Mouse (Mus musculus) bone marrow macrophage, adult 2 months (primary cell): ENCODE results near the gene Astn1. TPM values are rescaled to one million over a fixed set of nuclear protein-coding genes. Genes with fewer than 3 reads are reported as not detected.

Experiments
- H3K27ac ChIP-seq: 2 replicates; pipeline ENCODE4 v1.5.1; 2012; ENCODE audit warnings: low read depth, low read length; ENCODE audit not compliant: insufficient read depth
- H3K4me1 ChIP-seq: 2 replicates; pipeline ENCODE4 v1.6.1; 2012; ENCODE audit warnings: low read length; ENCODE audit not compliant: control insufficient read depth, insufficient read depth
- H3K4me3 ChIP-seq: 2 replicates; pipeline ENCODE4 v1.5.1; 2012; ENCODE audit warnings: mild to moderate bottlenecking, low read length, moderate library complexity; ENCODE audit not compliant: insufficient read depth
- CTCF ChIP-seq: IDR thresholded peaks from 2 replicates; pipeline ENCODE4 v1.5.1; 2012; ENCODE audit warnings: low read depth, mild to moderate bottlenecking, low read length, moderate library complexity
- POLR2A ChIP-seq: IDR thresholded peaks from 2 replicates; pipeline ENCODE4 v1.6.1; 2012; ENCODE audit warnings: mild to moderate bottlenecking, low read depth, low read length, borderline replicate concordance
- polyA plus RNA-seq: library from polyadenylated mRNA; stranded (reverse); fragments of >200 nt; gene quantifications from 2 replicates; pipeline ENCODE4 v1.2.4, GENCODE M21; 2012; ENCODE audit not compliant: missing spikeins, insufficient read depth, insufficient read length

The Astn1 gene
- polyA plus RNA-seq, 1 experiment = not detected

- H3K4me1 ChIP-seq = no peaks in the 10 kb centered on the region
- H3K4me3 ChIP-seq = no peak overlapping the region
- TF ChIP-seq POLR2A (no peak), CTCF (no peak)
- H3K27ac ChIP-seq = no peak overlapping the region
These were observed 242.1 kb downstream of the Astn1 start for GRCm38 (mm10) chr1:158604149-158604548.

DNA sequence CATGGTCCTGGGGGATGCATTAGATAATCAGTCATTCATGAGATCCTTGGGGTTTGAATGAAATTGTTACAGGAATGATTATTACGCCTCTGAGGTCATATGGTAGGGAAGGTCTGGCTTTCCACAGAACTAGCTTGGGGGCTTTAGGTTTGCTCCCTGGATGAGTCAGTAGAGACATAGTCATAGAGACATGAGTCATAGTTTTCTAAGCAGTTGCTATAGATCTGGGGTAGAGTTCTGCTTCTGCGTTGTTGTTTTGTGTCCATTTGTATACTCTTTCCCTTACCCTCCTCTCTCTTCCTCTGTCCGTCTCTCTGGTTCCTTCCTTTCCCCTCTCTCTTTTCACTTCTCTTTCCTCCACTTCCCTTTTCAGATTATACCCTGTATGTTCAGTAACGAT lies 243.5 kb downstream of the Astn1 start:
- Histone ChIP-seq H3K27ac (no peak overlapping the region), H3K4me3 (no peak overlapping the region), H3K4me1 (no peaks in the 10 kb centered on the region)
- TF ChIP-seq POLR2A (no peak), CTCF (no peak)

GRCm38 (mm10) chr1:158606324-158606723 lies 244.3 kb downstream of the Astn1 start:
- Histone ChIP-seq H3K4me1 (no peaks in the 10 kb centered on the region), H3K27ac (no peak overlapping the region), H3K4me3 (no peak overlapping the region)
- no peak for TF ChIP-seq CTCF
- no peak for TF ChIP-seq POLR2A

DNA sequence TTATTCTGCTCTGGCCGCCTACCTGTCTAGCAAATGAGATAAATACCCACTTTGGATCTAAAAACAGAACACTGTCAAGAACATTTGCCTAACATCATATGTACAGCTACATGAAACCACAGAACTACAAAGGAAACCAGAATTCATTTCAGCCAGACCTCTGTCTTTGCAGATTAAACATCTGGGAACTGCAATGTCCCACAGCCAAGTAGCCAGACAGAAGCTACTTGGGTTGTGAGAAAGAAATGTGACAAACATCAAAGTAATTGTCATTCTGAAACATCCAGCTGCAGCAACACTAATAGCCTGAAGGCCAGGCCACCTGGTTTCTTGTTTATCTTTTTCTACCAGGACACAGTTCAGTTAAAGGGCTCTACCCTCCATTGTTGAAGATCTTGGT lies 245.1 kb downstream of the Astn1 start:
- H3K27ac ChIP-seq = no peak overlapping the region
- H3K4me1 ChIP-seq = no peaks in the 10 kb centered on the region
- TF ChIP-seq POLR2A (no peak), CTCF (no peak)
- H3K4me3 ChIP-seq = no peak overlapping the region

DNA sequence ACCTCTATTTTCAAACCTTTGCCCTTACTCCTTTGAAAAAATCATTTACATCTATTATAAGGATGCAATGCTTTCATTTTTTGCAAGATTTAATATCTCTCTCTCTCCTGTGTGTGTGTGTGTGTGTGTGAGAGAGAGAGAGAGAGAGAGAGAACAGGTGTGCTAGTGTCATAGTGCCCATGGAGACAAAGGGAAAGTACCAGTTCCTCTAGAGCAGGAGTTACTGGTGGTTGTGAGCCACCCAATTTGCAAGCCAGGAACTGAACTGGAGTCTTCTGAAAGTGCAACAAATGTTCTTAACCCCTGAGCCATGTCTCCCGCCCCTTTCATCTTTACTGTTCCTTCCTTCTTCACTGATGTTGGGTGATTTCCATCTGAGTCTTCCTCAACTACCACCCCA lies 253.1 kb downstream of the Astn1 start:
- no peaks in the 10 kb centered on the region for H3K4me1 ChIP-seq
- H3K4me3 ChIP-seq = no peak overlapping the region
- TF ChIP-seq CTCF = no peak
- TF ChIP-seq POLR2A = no peak
- no peak overlapping the region for H3K27ac ChIP-seq

GRCm38 (mm10) chr1:158617943-158618342 lies 255.9 kb downstream of the Astn1 start:
- TF ChIP-seq POLR2A (no peak), CTCF (no peak)
- no peaks in the 10 kb centered on the region for H3K4me1 ChIP-seq
- H3K4me3 ChIP-seq = no peak overlapping the region
- H3K27ac ChIP-seq = no peak overlapping the region

GRCm38 (mm10) chr1:158632935-158633334 lies 270.9 kb downstream of the Astn1 start:
- H3K4me1 ChIP-seq = no peaks in the 10 kb centered on the region
- no peak overlapping the region for H3K27ac ChIP-seq
- H3K4me3 ChIP-seq = no peak overlapping the region
- TF ChIP-seq CTCF (no peak), POLR2A (no peak)

DNA sequence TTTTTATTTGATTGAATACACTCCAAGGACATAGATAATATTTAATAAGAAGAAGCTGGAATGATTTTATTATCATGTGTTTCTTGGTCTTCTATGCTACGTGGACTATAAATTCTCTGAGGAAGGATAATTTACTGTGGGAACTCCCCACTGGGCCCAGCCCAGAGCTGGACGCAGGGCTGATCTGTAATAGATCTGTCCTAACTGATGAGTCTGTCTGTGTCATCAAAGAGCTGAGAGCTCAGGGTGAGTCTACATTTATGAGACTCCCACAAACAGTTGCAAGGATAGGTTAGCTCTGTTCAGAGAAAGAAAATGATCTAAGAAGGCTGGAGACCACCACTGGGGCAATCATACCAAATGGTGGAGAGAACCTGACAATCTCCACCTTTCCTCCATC lies 271.4 kb downstream of the Astn1 start:
- TF ChIP-seq CTCF (no peak), POLR2A (no peak)
- Histone ChIP-seq H3K4me1 (no peaks in the 10 kb centered on the region), H3K27ac (no peak overlapping the region), H3K4me3 (no peak overlapping the region)

- H3K4me1 ChIP-seq = no peaks in the 10 kb centered on the region
- no peak for TF ChIP-seq POLR2A
- TF ChIP-seq CTCF = no peak
- no peak overlapping the region for H3K4me3 ChIP-seq
- no peak overlapping the region for H3K27ac ChIP-seq
These were observed 279.2 kb downstream of the Astn1 start for GRCm38 (mm10) chr1:158641306-158641705.

DNA sequence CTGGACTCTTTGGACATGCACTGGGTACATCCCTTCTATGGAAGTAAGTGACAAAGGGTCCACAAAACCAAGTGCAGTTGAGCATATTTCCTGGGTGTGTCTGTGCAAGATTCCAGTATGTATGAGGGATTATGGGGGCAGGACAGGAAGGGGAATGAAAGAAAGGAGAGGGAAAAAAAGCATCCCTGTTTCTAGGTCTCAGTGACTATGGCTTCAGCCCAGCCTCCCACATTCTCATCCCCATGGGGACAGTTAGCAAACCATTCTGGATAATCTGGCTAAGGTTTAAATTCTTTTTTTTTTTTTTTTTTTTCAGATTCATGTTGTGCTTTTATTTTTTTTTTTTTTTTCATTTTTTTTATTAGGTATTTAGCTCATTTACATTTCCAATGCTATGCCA lies 280.2 kb downstream of the Astn1 start:
- no peak overlapping the region for H3K27ac ChIP-seq
- no peak overlapping the region for H3K4me3 ChIP-seq
- TF ChIP-seq POLR2A = no peak
- no peak for TF ChIP-seq CTCF
- no peaks in the 10 kb centered on the region for H3K4me1 ChIP-seq

GRCm38 (mm10) chr1:158652799-158653198 lies 290.7 kb downstream of the Astn1 start:
- no peak overlapping the region for H3K4me3 ChIP-seq
- TF ChIP-seq POLR2A = no peak
- TF ChIP-seq CTCF = no peak
- no peaks in the 10 kb centered on the region for H3K4me1 ChIP-seq
- no peak overlapping the region for H3K27ac ChIP-seq
